Mouse (Mus musculus): ENCODE data around the gene Dbx2. TPM values are rescaled to one million over a fixed set of nuclear protein-coding genes. Genes with fewer than 3 reads are reported as not detected.

Dbx2 gene
- polyA plus RNA-seq, 1 experiment from 2014 or later, result 12.2 TPM

- ATAC-seq, result no peak
- H3K4me2 ChIP-seq (ENCODE audit: low read length), result no peak overlapping the region
- no peaks in the 10 kb centered on the region for H3K36me3 ChIP-seq (ENCODE audit: control insufficient read depth, insufficient read depth, low read length)
- H3K9ac ChIP-seq (ENCODE audit: low read depth, low read length), result no peak overlapping the region
- no peaks in the 10 kb centered on the region for H3K9me3 ChIP-seq (replicated peaks; ENCODE audit: control insufficient read depth, low read length, poor library complexity, severe bottlenecking)
- H3K4me3 ChIP-seq (ENCODE audit: low read depth, low read length), result no peak overlapping the region
- no peak overlapping the region for H3K27ac ChIP-seq (ENCODE audit: low read length)
- H3K4me1 ChIP-seq (ENCODE audit: control insufficient read depth, insufficient read depth, low read length), result no peaks in the 10 kb centered on the region
- WGBS, result 94% methylated on average over 15 of the region's 15 CpGs
- H3K27me3 ChIP-seq (ENCODE audit: control insufficient read depth, insufficient read depth, low read depth, low read length), result no peaks in the 10 kb centered on the region
Observed at GRCm38 (mm10) chr15:95586906-95587305, 68.9 kb downstream of the Dbx2 start.

GRCm38 (mm10) chr15:95584891-95585290, 70.9 kb downstream of the Dbx2 start:
- Histone ChIP-seq H3K27me3 (ENCODE audit: control insufficient read depth, insufficient read depth, low read depth, low read length) (no peaks in the 10 kb centered on the region), H3K36me3 (ENCODE audit: control insufficient read depth, insufficient read depth, low read length) (no peaks in the 10 kb centered on the region), H3K4me3 (ENCODE audit: low read depth, low read length) (no peak overlapping the region), H3K9ac (ENCODE audit: low read depth, low read length) (no peak overlapping the region), H3K27ac (ENCODE audit: low read length) (no peak overlapping the region), H3K4me1 (ENCODE audit: control insufficient read depth, insufficient read depth, low read length) (no peaks in the 10 kb centered on the region), H3K9me3 (replicated peaks; ENCODE audit: control insufficient read depth, low read length, poor library complexity, severe bottlenecking) (no peaks in the 10 kb centered on the region), H3K4me2 (ENCODE audit: low read length) (no peak overlapping the region)
- ATAC-seq, result no peak
- WGBS, result 54% methylated on average over 4 of the region's 4 CpGs

GRCm38 (mm10) chr15:95574661-95575060, 81.1 kb downstream of the Dbx2 start:
- no peak overlapping the region for H3K9ac ChIP-seq (ENCODE audit: low read depth, low read length)
- peak overlapping the region; percentile 26 for H3K4me2 ChIP-seq (ENCODE audit: low read length)
- peaks cover 3% of the 10 kb centered on the region; the same call in 1 of the 2 replicates for H3K27me3 ChIP-seq (ENCODE audit: control insufficient read depth, insufficient read depth, low read depth, low read length)
- no peaks in the 10 kb centered on the region for H3K36me3 ChIP-seq (ENCODE audit: control insufficient read depth, insufficient read depth, low read length)
- H3K4me3 ChIP-seq (ENCODE audit: low read depth, low read length), result no peak overlapping the region
- WGBS, result 14% methylated on average over 5 of the region's 5 CpGs
- H3K9me3 ChIP-seq (replicated peaks; ENCODE audit: control insufficient read depth, low read length, poor library complexity, severe bottlenecking), result no peaks in the 10 kb centered on the region
- H3K4me1 ChIP-seq (ENCODE audit: control insufficient read depth, insufficient read depth, low read length), result peaks cover 3% of the 10 kb centered on the region
- ATAC-seq, result no peak
- H3K27ac ChIP-seq (ENCODE audit: low read length), result no peak overlapping the region

Other genes starting within 250 kb of the Dbx2 start
- 198 and 209 TPM in 2 replicates for gene Nell2, start 127.4 kb downstream of the Dbx2 start, polyA plus RNA-seq (2015; fragmentation: Nextera tagmentation; extraction: Ambion mirVana)
- 24.6 and 28.2 TPM in 2 replicates for gene Ano6, start 134.9 kb upstream of the Dbx2 start, polyA plus RNA-seq (2015; fragmentation: Nextera tagmentation; extraction: Ambion mirVana)

Measured in midbrain, embryonic 16.5 days (tissue).